Mouse (Mus musculus): ENCODE data around the gene Prm3. TPM values are rescaled to one million over a fixed set of nuclear protein-coding genes. Genes with fewer than 3 reads are reported as not detected.

Prm3 gene
- not detected in 2 replicates for polyA plus RNA-seq (2016; fragmentation: Nextera tagmentation; extraction: Ambion mirVana)

DNA sequence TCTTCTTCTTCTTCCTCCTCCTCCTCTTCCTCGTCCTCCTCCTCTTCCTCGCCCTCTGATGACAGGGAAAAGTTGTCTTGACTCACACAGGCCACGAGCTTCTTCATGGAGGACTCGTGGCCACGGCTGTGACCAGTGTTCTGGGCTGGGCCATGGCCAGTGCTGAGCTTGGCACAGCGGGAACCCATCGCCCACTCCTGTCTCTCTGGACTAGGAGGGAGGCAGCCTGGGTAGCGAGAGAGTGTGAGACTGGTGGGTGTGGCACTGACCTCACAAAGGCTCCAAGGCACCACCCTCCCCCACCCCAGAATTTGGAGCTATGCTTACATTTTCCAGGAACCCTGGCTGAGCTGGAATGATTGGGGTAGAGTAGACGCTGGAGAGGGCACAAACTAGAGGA lies at the start of gene Prm3:
Prm3 (minus strand) TSS at position 213 of the 400 bp plus-strand sequence.
- 75% methylated on average over 9 of the region's 9 CpGs for WGBS
- no peak within 1 kb of the TSS for H3K27ac ChIP-seq
- H3K4me3 ChIP-seq = no peak within 1 kb of the TSS
- no peaks in the 10 kb centered on the region for H3K36me3 ChIP-seq
- peaks cover 58% of the 10 kb centered on the region for H3K27me3 ChIP-seq (ENCODE audit: insufficient read depth, poor library complexity, severe bottlenecking)
- no peak for DNase-seq (ENCODE audit: low spot score)
- H3K9me3 ChIP-seq = no peaks in the 10 kb centered on the region
- peaks cover 25% of the 10 kb centered on the region for H3K4me1 ChIP-seq

DNA sequence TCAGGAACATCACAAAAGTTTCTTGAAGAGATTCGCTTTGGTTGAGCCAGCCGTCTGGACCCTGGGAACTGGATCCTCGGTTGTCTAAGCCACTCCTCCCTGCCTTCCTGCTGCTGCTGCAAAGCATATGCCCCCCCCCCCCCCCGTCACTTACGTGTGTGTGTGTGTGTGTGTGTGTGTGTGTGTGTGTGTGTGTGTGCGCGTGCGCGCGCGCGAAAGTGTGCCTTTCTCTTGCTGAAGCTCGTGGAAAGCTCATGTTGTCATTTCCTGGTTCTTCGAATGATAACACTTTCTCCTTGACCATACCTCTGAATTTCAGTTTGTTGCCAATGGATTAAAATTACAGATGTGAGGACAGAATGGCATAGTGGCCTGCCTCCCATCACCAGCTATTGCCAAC lies 49.3 kb upstream of the Prm3 start:
- H3K36me3 ChIP-seq = 0 out of 2 replicates have a peak, but pooled peaks cover 2% of the 10 kb centered on the region
- no peaks in the 10 kb centered on the region for H3K9me3 ChIP-seq
- WGBS = 84% methylated on average over 13 of the region's 14 CpGs
- no peak overlapping the region for H3K4me3 ChIP-seq
- no peaks in the 10 kb centered on the region for H3K27me3 ChIP-seq (ENCODE audit: insufficient read depth, poor library complexity, severe bottlenecking)
- DNase-seq (ENCODE audit: low spot score) = no peak
- H3K4me1 ChIP-seq = peaks cover 63% of the 10 kb centered on the region
- H3K27ac ChIP-seq = peak overlapping the region; percentile 75; the same call in 1 of the 2 replicates

DNA sequence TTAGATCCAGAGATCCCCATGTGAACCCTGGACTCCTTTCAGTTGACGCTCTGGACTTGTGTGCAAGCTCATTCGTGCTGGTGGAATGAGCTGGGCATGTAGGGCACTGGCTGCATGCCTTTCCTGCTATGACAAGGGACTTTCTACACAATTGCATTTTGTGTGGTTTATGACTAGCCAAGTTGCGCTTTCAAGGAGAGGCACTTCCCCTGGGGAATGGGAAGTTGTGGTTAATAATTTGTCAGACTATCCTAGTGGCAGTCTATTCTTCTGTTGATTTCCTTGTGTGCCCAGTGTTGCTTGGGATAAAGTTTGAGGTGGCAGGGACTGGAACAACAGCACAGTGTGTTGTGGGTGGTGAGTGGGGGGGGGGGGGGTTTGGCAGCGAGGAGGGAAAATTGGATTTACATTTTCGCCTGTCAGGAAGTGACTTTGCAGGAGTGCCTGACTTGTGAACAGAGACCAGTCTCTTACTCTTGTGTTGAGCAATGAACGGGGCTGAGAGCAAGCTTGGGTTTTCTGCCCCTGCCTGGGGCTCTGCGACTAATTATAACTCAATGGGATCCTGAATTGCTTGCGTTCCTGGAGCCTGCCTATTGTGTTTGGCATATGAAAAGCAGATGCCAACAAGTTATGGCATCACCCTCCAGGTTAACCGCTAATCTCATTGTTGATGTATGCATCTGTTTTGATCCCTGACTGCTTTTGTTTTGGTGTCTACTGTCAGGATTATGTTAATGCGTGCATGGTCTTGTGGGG lies 48.0 kb upstream of the Prm3 start:
- Histone ChIP-seq H3K27ac (peak overlapping the region; percentile 75), H3K27me3 (ENCODE audit: insufficient read depth, poor library complexity, severe bottlenecking) (no peaks in the 10 kb centered on the region), H3K4me1 (peaks cover 59% of the 10 kb centered on the region), H3K36me3 (0 out of 2 replicates have a peak, but pooled peaks cover 2% of the 10 kb centered on the region), H3K4me3 (no peak overlapping the region; the same call in 1 of the 2 replicates), H3K9me3 (no peaks in the 10 kb centered on the region)
- DNase-seq (ENCODE audit: low spot score) = no peak
- 44% methylated on average over 10 of the region's 10 CpGs for WGBS

DNA sequence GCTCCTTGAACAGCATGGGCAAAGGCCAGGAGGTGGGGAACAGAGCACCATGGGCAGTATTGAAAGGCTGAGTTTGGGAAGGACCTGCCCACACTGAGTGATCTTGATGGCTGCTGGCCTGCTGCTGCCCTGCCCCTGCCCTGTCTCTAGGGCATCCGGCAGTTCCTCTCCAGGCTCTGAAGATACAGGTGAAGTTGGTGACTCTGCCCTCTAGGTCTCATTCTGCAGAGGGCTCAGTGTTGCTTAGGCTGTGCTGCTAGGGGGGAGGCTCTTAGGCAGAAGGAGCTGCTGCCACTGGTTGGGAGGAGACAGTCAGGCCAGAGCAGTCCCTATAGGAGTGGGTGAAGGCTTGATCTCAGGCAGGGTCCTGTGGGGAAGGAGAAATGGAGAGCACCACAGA lies 47.2 kb upstream of the Prm3 start:
- peaks cover 53% of the 10 kb centered on the region for H3K4me1 ChIP-seq
- DNase-seq (ENCODE audit: low spot score) = no peak
- no peaks in the 10 kb centered on the region for H3K27me3 ChIP-seq (ENCODE audit: insufficient read depth, poor library complexity, severe bottlenecking)
- WGBS = 75% methylated on average over 1 of the region's 1 CpGs
- no peaks in the 10 kb centered on the region for H3K9me3 ChIP-seq
- 0 out of 2 replicates have a peak, but pooled peaks cover 2% of the 10 kb centered on the region for H3K36me3 ChIP-seq
- H3K4me3 ChIP-seq = no peak overlapping the region
- H3K27ac ChIP-seq = peak overlapping the region; percentile 75

DNA sequence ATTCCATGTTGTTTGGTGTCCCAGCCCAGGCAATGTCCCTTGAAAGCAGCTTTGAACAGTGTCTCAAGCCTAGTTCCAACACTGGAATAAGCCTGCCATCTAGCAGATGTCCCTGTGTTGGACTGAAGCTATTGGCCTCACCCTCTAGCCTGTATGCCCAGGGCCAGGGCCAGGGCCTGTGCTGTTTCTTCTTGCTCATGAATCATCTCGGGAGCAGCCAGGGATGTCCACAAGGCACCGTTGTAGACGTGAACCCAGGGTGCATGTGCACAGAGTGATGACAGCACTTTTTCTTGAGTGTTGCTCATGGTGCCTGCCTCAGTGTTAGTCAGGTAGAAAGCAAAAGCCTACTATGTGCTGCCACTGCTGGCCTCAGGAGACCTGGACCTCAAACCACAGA lies 46.5 kb upstream of the Prm3 start:
- Histone ChIP-seq H3K9me3 (no peaks in the 10 kb centered on the region), H3K27ac (no peak overlapping the region), H3K4me1 (peaks cover 48% of the 10 kb centered on the region), H3K4me3 (no peak overlapping the region), H3K36me3 (0 out of 2 replicates have a peak, but pooled peaks cover 2% of the 10 kb centered on the region), H3K27me3 (ENCODE audit: insufficient read depth, poor library complexity, severe bottlenecking) (no peaks in the 10 kb centered on the region)
- DNase-seq (ENCODE audit: low spot score) = no peak
- 82% methylated on average over 3 of the region's 3 CpGs for WGBS

DNA sequence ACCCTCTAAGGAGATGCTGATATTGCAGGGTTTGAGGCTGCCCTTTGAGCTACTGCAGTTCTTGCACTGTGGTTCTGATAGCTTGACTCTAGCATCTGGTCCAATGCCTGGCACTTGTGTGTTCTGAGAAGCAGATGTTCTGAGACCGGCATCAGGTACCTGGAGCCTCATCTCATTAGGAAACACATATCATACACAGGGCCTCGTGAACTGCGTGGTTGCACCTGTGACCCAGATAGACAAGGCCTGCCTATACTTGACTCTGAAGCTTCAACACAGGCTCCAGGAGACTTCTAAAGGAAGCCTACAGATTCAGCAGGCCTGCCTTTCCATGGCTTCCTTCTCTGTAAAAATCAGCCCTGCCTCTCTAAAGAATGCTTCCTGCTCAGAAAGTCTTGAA lies 45.7 kb upstream of the Prm3 start:
- 95% methylated on average over 3 of the region's 3 CpGs for WGBS
- H3K4me1 ChIP-seq = peaks cover 46% of the 10 kb centered on the region
- no peak overlapping the region for H3K27ac ChIP-seq
- no peaks in the 10 kb centered on the region for H3K9me3 ChIP-seq
- no peak for DNase-seq (ENCODE audit: low spot score)
- 0 out of 2 replicates have a peak, but pooled peaks cover 2% of the 10 kb centered on the region for H3K36me3 ChIP-seq
- H3K4me3 ChIP-seq = no peak overlapping the region
- H3K27me3 ChIP-seq (ENCODE audit: insufficient read depth, poor library complexity, severe bottlenecking) = no peaks in the 10 kb centered on the region

DNA sequence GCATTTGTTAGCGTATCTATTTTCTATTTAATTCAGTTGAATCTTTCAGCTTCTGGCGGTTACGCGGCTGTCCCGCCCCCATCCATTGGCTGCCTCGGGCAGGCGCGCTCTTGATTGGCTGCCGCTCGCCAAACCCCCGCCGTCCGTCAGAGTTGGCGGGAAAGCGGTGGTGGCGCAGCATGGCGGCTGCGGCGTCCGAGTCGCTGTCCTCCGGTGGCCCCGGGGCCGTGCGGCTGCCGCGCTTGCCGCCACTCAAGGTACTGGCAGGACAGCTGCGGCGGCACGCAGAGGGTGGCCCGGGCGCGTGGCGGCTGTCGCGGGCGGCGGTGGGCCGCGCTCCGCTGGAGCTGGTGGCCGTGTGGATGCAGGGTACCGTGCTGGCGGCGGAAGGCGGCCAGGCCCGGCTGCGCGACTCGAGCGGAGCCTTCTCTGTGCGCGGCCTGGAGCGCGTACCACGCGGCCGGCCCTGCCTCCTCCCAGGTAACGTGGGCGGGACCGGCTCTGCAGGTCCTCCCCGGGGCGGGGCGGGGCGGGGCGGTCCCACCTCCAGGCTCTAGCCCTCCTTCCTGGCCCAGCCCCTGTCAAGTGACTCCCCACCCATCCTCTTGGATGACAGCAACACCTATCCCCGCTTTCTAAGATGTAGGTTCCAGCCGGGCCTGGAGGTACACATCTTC lies 44.3 kb upstream of the Prm3 start, which contains the start of gene Rmi2:
Rmi2 (plus strand) TSS at position 149 of the 677 bp plus-strand sequence.
- H3K36me3 ChIP-seq = 0 out of 2 replicates have a peak, but pooled peaks cover 2% of the 10 kb centered on the region
- under 1% methylated on average over 54 of the region's 69 CpGs for WGBS
- DNase-seq (ENCODE audit: low spot score) = peak; percentile 92
- peak within 1 kb of the TSS; percentile 98 for H3K27ac ChIP-seq
- H3K4me3 ChIP-seq = peak within 1 kb of the TSS; percentile 89
- H3K4me1 ChIP-seq = peaks cover 46% of the 10 kb centered on the region
- H3K27me3 ChIP-seq (ENCODE audit: insufficient read depth, poor library complexity, severe bottlenecking) = no peaks in the 10 kb centered on the region
- H3K9me3 ChIP-seq = no peaks in the 10 kb centered on the region

DNA sequence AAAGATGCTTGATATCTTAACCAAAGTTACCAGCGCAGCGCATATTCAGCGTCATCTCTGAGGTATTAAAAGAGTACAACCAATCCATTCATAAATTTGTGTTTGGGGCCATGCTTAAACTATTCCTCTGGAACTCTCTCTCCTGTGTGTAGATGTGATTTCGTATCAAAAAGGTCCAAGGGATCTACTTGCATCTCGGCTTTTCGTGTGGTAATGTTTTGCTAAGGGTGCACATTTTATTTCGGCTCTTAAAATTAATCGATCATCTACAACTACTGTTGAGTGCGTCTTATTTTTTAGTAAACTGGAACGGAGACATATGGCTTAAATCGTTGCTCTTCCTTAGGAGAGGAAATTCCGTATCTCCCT lies 43.8 kb upstream of the Prm3 start:
- H3K27ac ChIP-seq = peak overlapping the region; percentile 98
- no peak for DNase-seq (ENCODE audit: low spot score)
- peaks cover 41% of the 10 kb centered on the region for H3K4me1 ChIP-seq
- 12% methylated on average over 12 of the region's 12 CpGs for WGBS
- no peaks in the 10 kb centered on the region for H3K9me3 ChIP-seq
- H3K27me3 ChIP-seq (ENCODE audit: insufficient read depth, poor library complexity, severe bottlenecking) = no peaks in the 10 kb centered on the region
- H3K4me3 ChIP-seq = peak overlapping the region; percentile 89
- 0 out of 2 replicates have a peak, but pooled peaks cover 2% of the 10 kb centered on the region for H3K36me3 ChIP-seq

DNA sequence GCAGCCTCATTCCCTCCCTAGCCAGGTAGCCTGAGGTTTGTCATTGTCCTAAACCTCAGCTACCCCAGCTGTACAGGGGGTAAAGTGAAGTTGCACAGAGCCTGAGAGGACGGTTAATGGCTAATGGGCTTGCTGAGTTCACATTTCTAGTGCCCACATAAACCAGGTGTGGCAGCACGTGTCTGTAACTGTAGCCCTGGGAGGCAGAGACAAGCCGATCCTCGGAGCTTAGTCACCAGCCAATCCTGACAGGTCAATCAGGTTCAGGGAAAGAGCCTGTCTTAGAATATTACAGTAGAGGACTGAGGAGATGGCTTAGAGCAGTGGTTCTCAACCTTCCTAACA lies 37.7 kb upstream of the Prm3 start:
- Histone ChIP-seq H3K27ac (no peak overlapping the region), H3K36me3 (no peaks in the 10 kb centered on the region), H3K9me3 (no peaks in the 10 kb centered on the region), H3K27me3 (ENCODE audit: insufficient read depth, poor library complexity, severe bottlenecking) (no peaks in the 10 kb centered on the region), H3K4me3 (no peak overlapping the region), H3K4me1 (0 out of 2 replicates have a peak, but pooled peaks cover 5% of the 10 kb centered on the region)
- 68% methylated on average over 4 of the region's 4 CpGs for WGBS
- DNase-seq (ENCODE audit: low spot score) = no peak

DNA sequence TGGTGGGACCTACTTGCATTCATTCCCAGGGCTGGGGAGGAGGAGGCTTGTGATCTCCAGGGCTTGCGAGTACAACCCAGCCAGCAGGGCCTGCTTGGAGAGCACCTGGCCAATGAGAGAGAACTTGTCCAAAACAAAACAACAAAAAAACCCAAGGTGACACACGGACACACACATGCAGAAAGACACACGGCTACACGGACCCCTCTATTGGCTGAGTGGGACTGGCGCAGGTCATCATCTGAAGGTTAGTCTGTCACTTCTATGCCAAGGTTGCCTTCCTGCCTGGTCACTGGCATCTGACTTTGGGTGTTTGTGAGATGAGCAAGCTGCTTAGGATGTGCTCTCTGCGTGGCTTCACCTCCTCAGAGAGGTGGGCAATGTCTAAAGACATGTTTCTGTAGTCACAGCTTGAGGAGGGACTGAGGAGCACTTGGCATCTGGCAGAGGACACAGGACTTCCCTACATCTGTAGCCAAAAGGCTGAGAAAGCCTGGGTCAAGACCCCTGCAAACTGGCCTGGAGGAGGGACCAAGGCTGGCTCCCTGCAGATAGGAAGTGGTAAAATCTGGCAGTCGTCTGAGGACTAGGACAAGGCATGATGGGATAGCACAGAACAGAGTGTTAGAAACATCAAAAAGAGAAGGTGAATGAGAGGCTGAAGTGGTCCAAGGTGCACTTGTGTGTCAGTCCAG lies 37.2 kb upstream of the Prm3 start:
- DNase-seq (ENCODE audit: low spot score) = no peak
- Histone ChIP-seq H3K36me3 (no peaks in the 10 kb centered on the region), H3K27me3 (ENCODE audit: insufficient read depth, poor library complexity, severe bottlenecking) (no peaks in the 10 kb centered on the region), H3K4me1 (0 out of 2 replicates have a peak, but pooled peaks cover 5% of the 10 kb centered on the region), H3K27ac (no peak overlapping the region), H3K9me3 (no peaks in the 10 kb centered on the region), H3K4me3 (no peak overlapping the region)
- 76% methylated on average over 7 of the region's 7 CpGs for WGBS

DNA sequence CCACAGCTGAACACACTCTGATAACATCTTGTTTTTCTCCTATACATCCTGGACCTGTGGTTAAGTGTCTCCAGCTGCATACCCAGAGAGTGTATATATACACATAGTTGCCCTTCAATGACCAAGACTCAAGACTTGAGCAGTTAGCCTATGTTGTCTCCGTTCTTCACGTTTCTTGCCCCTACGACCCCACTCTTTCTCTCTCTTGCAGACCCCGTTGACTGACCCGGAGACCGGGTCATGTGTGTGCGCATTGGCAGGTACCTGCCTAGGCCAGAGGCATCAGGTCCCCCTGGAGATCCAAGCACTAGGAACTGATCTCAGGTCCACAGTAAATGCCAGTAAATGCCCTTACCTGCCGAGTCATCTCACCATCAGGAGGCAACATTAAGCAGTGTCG lies 36.6 kb upstream of the Prm3 start:
- H3K4me3 ChIP-seq = no peak overlapping the region
- no peaks in the 10 kb centered on the region for H3K9me3 ChIP-seq
- H3K27ac ChIP-seq = no peak overlapping the region
- 0 out of 2 replicates have a peak, but pooled peaks cover 5% of the 10 kb centered on the region for H3K4me1 ChIP-seq
- no peak for DNase-seq (ENCODE audit: low spot score)
- 86% methylated on average over 9 of the region's 9 CpGs for WGBS
- H3K27me3 ChIP-seq (ENCODE audit: insufficient read depth, poor library complexity, severe bottlenecking) = no peaks in the 10 kb centered on the region
- H3K36me3 ChIP-seq = no peaks in the 10 kb centered on the region

DNA sequence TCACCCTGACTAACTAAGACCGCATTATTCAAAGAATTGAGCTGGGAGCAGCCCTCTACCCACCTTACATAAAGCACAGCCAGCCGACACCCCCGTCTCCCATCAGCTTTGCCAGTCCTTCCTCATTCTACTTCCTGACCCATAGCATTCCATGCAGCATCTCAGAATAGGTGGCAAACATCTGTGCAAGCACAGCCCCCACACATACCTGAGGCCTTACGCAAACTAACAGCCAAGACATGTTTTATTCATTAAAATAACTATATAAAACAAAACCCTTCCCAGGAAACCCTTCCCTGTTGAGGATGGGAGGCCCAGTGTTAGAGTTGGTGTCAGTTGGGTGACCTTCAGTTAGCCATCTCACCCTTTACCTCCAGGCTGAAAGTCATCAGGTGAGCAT lies 35.1 kb upstream of the Prm3 start:
- 0 out of 2 replicates have a peak, but pooled peaks cover 5% of the 10 kb centered on the region for H3K4me1 ChIP-seq

DNA sequence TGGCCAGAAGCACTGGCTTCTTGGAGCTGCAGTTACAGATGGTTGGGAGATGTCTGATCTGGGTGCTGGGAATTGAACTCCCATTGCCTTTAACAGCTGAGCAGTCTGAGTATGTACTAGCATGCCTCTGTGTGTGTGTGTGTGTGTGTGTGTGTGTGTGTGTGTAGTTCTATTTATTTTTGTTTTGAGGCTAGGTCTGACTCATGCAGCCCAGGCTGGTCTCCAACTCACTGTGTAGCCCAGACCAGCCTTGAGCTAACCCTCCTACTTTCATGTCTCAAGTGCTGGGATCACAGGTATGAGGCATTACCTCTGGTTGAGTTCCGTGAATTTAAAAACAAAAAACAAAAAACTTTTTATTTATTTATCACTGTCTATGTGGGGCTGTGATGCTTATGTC lies 33.8 kb upstream of the Prm3 start:
- WGBS = 82% methylated on average over 1 of the region's 1 CpGs

More for the DNA sequence above, 35.1 kb upstream of the Prm3 start:
- H3K36me3 ChIP-seq = no peaks in the 10 kb centered on the region
- no peak for DNase-seq (ENCODE audit: low spot score)
- H3K27me3 ChIP-seq (ENCODE audit: insufficient read depth, poor library complexity, severe bottlenecking) = no peaks in the 10 kb centered on the region
- H3K4me3 ChIP-seq = no peak overlapping the region
- H3K27ac ChIP-seq = no peak overlapping the region
- 85% methylated on average over 4 of the region's 4 CpGs for WGBS
- H3K9me3 ChIP-seq = no peaks in the 10 kb centered on the region

More for the DNA sequence above, 33.8 kb upstream of the Prm3 start:
- no peak overlapping the region for H3K27ac ChIP-seq
- no peaks in the 10 kb centered on the region for H3K27me3 ChIP-seq (ENCODE audit: insufficient read depth, poor library complexity, severe bottlenecking)
- no peak for DNase-seq (ENCODE audit: low spot score)
- peaks cover 14% of the 10 kb centered on the region; the same call in 1 of the 2 replicates for H3K4me1 ChIP-seq
- H3K9me3 ChIP-seq = no peaks in the 10 kb centered on the region
- H3K36me3 ChIP-seq = no peaks in the 10 kb centered on the region
- no peak overlapping the region for H3K4me3 ChIP-seq
